Mouse (Mus musculus): ENCODE results near the gene Sgca.

- TF ChIP-seq CTCF (IDR thresholded peaks at IDR 0.05; ENCODE audit: borderline replicate concordance, insufficient read depth, low read length) (no peak), POLR2A (IDR thresholded peaks at IDR 0.05; ENCODE audit: low read depth, low read length) (peak; percentile 41)
Measured at GRCm38 (mm10) chr11:95009629-95010014, 33.5 kb upstream of the Sgca start, which contains the start of gene Samd14.
